Mouse (Mus musculus): ENCODE results near the gene Col6a1. TPM values are rescaled to one million over a fixed set of nuclear protein-coding genes. Genes with fewer than 3 reads are reported as not detected.

Col6a1 gene
- polyA plus RNA-seq, 1 experiment from 2014 or later = 128 TPM

DNA sequence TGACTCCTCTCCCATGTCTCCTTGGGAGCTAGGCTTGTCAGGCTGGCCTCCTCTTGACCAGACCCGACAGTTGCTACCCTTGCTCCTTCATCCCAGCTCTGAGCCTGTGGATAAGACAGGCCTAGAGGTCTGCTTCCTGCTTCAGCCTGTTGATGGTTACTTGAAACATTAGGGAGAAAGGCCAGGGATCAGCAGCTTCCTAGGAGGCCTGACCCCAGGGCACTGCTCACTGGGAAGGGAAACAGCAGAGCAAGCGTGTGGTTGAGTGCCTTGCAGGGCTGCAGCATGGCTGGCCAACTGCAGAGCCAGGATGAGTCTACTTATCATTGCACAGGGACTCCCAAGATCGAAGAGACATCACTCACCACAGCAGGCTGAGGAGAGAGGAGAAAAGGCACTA is 13.5 kb downstream of the Col6a1 start:
- 80% methylated on average over 3 of the region's 3 CpGs for WGBS
- Histone ChIP-seq H3K4me3 (ENCODE audit: low read length) (no peak overlapping the region), H3K27me3 (ENCODE audit: insufficient read depth, low read length) (no peaks in the 10 kb centered on the region), H3K4me2 (replicated peaks; ENCODE audit: low read depth, low read length) (no peak overlapping the region), H3K36me3 (ENCODE audit: insufficient read depth, low read length) (peaks cover 25% of the 10 kb centered on the region), H3K27ac (ENCODE audit: low read length) (no peak overlapping the region), H3K9me3 (ENCODE audit: low read length) (no peaks in the 10 kb centered on the region), H3K9ac (replicated peaks; ENCODE audit: low read length) (no peak overlapping the region), H3K4me1 (ENCODE audit: insufficient read depth, low read length) (no peaks in the 10 kb centered on the region)
- no peak for ATAC-seq (ENCODE audit: low FRiP score, low TSS enrichment)

DNA sequence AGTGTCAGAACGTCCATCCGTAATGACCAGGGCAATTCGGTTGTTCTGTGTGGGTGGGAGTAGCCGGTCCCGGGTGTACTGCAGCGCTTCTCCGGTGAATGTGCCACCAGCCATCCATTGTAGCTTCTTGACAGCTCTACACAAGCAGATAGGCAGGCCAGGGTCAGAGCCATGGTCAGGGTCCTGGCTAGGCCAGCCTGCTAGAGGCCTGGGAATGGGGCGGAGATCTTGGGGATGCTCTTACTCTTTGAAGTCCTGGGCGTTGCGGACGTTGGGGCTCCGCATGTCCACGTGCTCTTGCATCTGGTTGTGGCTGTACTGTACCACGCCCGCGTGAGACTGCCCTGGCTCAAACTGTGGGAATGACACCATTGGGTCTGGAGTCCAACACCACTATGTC is 14.6 kb downstream of the Col6a1 start:
- H3K36me3 ChIP-seq (ENCODE audit: insufficient read depth, low read length) = peaks cover 17% of the 10 kb centered on the region; the same call in 1 of the 2 replicates
- no peak overlapping the region for H3K27ac ChIP-seq (ENCODE audit: low read length)
- ATAC-seq (ENCODE audit: low FRiP score, low TSS enrichment) = peak; percentile 8; the same call in 1 of the 2 replicates
- no peak overlapping the region for H3K9ac ChIP-seq (replicated peaks; ENCODE audit: low read length)
- no peaks in the 10 kb centered on the region for H3K27me3 ChIP-seq (ENCODE audit: insufficient read depth, low read length)
- H3K4me1 ChIP-seq (ENCODE audit: insufficient read depth, low read length) = no peaks in the 10 kb centered on the region
- H3K4me3 ChIP-seq (ENCODE audit: low read length) = no peak overlapping the region
- WGBS = 89% methylated on average over 16 of the region's 16 CpGs
- H3K4me2 ChIP-seq (replicated peaks; ENCODE audit: low read depth, low read length) = no peak overlapping the region
- H3K9me3 ChIP-seq (ENCODE audit: low read length) = no peaks in the 10 kb centered on the region

DNA sequence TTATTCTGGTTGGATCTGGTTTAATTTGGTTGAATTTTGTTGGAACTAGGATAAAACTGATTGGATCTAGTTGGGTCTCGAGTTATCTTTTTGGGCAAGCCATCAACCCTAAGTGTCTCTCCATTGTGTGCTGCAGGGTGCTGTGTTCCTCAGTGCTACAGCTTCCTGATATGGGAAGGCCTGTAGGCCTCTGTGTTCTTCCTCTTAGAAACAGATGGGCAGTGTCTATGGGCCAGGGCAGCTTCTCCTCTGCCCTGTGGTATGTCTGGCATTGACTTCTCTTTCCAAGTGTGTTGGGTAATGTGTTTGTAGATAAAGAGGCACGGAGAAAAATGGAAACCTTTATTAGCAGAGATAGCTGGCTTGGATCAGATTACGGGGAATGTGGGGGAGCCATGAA is 17.5 kb downstream of the Col6a1 start:
- H3K9ac ChIP-seq (replicated peaks; ENCODE audit: low read length) = no peak overlapping the region
- WGBS = 82% methylated on average over 3 of the region's 3 CpGs
- no peaks in the 10 kb centered on the region for H3K9me3 ChIP-seq (ENCODE audit: low read length)
- ATAC-seq (ENCODE audit: low FRiP score, low TSS enrichment) = no peak
- H3K4me1 ChIP-seq (ENCODE audit: insufficient read depth, low read length) = no peaks in the 10 kb centered on the region
- peaks cover 17% of the 10 kb centered on the region; the same call in 1 of the 2 replicates for H3K36me3 ChIP-seq (ENCODE audit: insufficient read depth, low read length)
- H3K4me2 ChIP-seq (replicated peaks; ENCODE audit: low read depth, low read length) = no peak overlapping the region
- H3K4me3 ChIP-seq (ENCODE audit: low read length) = no peak overlapping the region
- H3K27me3 ChIP-seq (ENCODE audit: insufficient read depth, low read length) = no peaks in the 10 kb centered on the region
- H3K27ac ChIP-seq (ENCODE audit: low read length) = no peak overlapping the region

DNA sequence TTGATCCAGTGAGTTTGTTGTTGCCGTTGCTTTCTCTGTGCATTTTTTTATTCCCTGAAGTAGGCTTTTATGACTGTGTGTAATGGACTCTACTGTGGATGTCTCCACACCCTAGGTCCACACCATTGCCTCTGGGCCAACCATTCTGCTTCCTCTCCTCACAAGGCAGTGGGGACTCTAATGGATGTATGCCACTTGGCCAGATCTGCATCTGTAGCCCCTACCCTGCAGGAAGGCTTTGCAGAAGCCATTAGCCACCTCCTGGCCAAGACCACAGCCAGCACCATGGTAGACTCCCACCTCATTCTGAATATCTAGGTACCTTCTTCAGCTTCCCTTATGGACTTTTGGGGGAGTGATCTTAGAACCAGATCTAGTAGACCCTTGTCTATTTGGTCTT is 18.4 kb downstream of the Col6a1 start:
- Histone ChIP-seq H3K4me2 (replicated peaks; ENCODE audit: low read depth, low read length) (no peak overlapping the region), H3K9me3 (ENCODE audit: low read length) (no peaks in the 10 kb centered on the region), H3K9ac (replicated peaks; ENCODE audit: low read length) (no peak overlapping the region), H3K27me3 (ENCODE audit: insufficient read depth, low read length) (no peaks in the 10 kb centered on the region), H3K4me3 (ENCODE audit: low read length) (no peak overlapping the region), H3K36me3 (ENCODE audit: insufficient read depth, low read length) (peaks cover 15% of the 10 kb centered on the region; the same call in 1 of the 2 replicates), H3K27ac (ENCODE audit: low read length) (no peak overlapping the region), H3K4me1 (ENCODE audit: insufficient read depth, low read length) (no peaks in the 10 kb centered on the region)
- WGBS = 87% methylated on average over 1 of the region's 1 CpGs
- no peak for ATAC-seq (ENCODE audit: low FRiP score, low TSS enrichment)

DNA sequence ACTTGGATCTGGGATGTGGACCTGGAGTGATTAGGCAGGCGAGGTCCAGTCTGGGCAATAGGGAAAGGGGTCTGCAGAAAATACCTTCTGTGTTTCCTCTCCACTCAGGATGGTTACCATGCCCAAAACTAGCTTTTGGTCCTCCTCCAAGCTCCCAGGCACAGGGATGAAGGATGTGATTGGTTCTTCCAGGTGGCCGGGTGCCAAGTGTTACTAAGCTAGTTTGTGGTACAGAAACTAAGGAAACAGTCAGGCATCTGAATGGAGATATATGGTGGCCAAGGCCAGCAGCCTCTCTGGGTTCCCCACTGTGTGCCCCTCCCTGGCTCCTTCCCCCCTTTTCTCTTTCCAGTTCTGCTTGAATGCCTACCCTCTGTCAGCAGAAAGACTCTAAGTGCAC is 19.0 kb downstream of the Col6a1 start:
- no peak overlapping the region for H3K4me2 ChIP-seq (replicated peaks; ENCODE audit: low read depth, low read length)
- ATAC-seq (ENCODE audit: low FRiP score, low TSS enrichment) = no peak
- no peak overlapping the region for H3K9ac ChIP-seq (replicated peaks; ENCODE audit: low read length)
- 0 out of 2 replicates have a peak, but pooled peaks cover 15% of the 10 kb centered on the region for H3K36me3 ChIP-seq (ENCODE audit: insufficient read depth, low read length)
- H3K27ac ChIP-seq (ENCODE audit: low read length) = no peak overlapping the region
- H3K4me3 ChIP-seq (ENCODE audit: low read length) = no peak overlapping the region
- H3K27me3 ChIP-seq (ENCODE audit: insufficient read depth, low read length) = no peaks in the 10 kb centered on the region
- no peaks in the 10 kb centered on the region for H3K4me1 ChIP-seq (ENCODE audit: insufficient read depth, low read length)
- WGBS = 85% methylated on average over 2 of the region's 2 CpGs
- H3K9me3 ChIP-seq (ENCODE audit: low read length) = no peaks in the 10 kb centered on the region

DNA sequence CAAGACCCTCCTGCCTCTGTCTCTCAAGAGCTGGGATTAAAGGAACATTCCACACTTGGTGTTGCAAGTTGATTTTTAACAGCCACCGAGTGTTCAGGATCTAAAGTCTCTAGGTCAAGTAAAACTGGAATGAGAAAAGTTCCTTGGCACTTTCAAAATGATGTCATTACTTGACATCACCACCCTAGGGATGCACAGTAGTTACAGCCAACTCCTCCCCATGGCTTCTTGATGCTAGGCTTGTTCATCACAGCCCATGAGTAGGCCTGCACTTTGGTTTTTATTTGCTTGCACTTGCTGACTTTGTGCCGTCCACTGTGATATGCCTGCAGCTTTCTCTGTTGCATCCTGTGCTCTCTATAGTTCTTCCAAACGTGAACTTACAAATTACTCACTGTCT is 21.6 kb downstream of the Col6a1 start:
- no peak for ATAC-seq (ENCODE audit: low FRiP score, low TSS enrichment)
- no peaks in the 10 kb centered on the region for H3K4me1 ChIP-seq (ENCODE audit: insufficient read depth, low read length)
- no peak overlapping the region for H3K4me3 ChIP-seq (ENCODE audit: low read length)
- H3K27me3 ChIP-seq (ENCODE audit: insufficient read depth, low read length) = no peaks in the 10 kb centered on the region
- no peak overlapping the region for H3K9ac ChIP-seq (replicated peaks; ENCODE audit: low read length)
- no peaks in the 10 kb centered on the region for H3K9me3 ChIP-seq (ENCODE audit: low read length)
- 0 out of 2 replicates have a peak, but pooled peaks cover 2% of the 10 kb centered on the region for H3K36me3 ChIP-seq (ENCODE audit: insufficient read depth, low read length)
- WGBS = 77% methylated on average over 3 of the region's 3 CpGs
- no peak overlapping the region for H3K4me2 ChIP-seq (replicated peaks; ENCODE audit: low read depth, low read length)
- H3K27ac ChIP-seq (ENCODE audit: low read length) = no peak overlapping the region

DNA sequence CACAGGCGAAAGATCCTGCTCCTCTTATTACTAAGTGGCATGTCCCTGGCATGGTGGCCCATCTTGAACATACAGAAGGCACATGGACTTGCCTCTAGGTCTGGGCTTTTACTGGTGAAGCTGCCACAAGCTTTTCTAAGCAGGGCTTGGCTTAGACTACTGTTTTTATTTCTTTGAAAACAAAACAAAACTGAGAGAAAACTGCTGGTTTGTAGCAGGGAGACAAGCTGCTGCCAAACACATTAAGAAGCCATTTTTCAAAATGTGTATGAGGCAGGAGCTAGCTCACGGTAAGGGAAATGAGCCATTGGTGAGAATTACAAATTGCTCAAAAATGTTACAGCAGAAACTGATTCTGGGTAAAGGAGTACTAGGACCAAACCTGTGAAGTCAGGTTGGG is 24.5 kb downstream of the Col6a1 start:
- Histone ChIP-seq H3K27ac (ENCODE audit: low read length) (peak overlapping the region; percentile 11; the same call in 1 of the 2 replicates), H3K36me3 (ENCODE audit: insufficient read depth, low read length) (no peaks in the 10 kb centered on the region), H3K9ac (replicated peaks; ENCODE audit: low read length) (no peak overlapping the region), H3K9me3 (ENCODE audit: low read length) (no peaks in the 10 kb centered on the region), H3K27me3 (ENCODE audit: insufficient read depth, low read length) (no peaks in the 10 kb centered on the region), H3K4me1 (ENCODE audit: insufficient read depth, low read length) (no peaks in the 10 kb centered on the region), H3K4me2 (replicated peaks; ENCODE audit: low read depth, low read length) (no peak overlapping the region), H3K4me3 (ENCODE audit: low read length) (no peak overlapping the region)
- WGBS = 53% methylated on average over 2 of the region's 2 CpGs
- no peak for ATAC-seq (ENCODE audit: low FRiP score, low TSS enrichment)

DNA sequence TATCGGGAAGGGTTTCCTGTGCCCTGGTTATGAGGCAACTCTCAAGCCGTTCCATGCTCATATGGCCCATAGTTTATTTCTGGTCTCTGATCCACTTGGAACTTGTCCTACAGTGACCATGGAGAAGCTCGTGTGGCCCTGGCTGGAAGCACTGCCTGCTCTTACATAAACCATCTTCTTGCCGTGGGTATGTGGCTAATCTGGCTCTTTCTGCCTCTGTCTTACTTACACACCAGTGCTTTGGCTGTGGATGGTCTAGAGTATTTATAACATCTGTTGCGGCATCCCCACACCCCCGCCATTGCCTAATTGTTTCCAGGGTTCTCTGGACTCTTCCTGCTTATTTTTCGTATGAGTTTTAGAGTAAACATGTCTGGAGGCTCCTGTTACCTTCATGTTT is 26.2 kb downstream of the Col6a1 start:
- Histone ChIP-seq H3K4me1 (ENCODE audit: insufficient read depth, low read length) (no peaks in the 10 kb centered on the region), H3K27me3 (ENCODE audit: insufficient read depth, low read length) (no peaks in the 10 kb centered on the region), H3K4me3 (ENCODE audit: low read length) (no peak overlapping the region), H3K27ac (ENCODE audit: low read length) (no peak overlapping the region), H3K9ac (replicated peaks; ENCODE audit: low read length) (no peak overlapping the region), H3K9me3 (ENCODE audit: low read length) (no peaks in the 10 kb centered on the region), H3K36me3 (ENCODE audit: insufficient read depth, low read length) (no peaks in the 10 kb centered on the region), H3K4me2 (replicated peaks; ENCODE audit: low read depth, low read length) (no peak overlapping the region)
- no peak for ATAC-seq (ENCODE audit: low FRiP score, low TSS enrichment)
- 85% methylated on average over 7 of the region's 7 CpGs for WGBS

DNA sequence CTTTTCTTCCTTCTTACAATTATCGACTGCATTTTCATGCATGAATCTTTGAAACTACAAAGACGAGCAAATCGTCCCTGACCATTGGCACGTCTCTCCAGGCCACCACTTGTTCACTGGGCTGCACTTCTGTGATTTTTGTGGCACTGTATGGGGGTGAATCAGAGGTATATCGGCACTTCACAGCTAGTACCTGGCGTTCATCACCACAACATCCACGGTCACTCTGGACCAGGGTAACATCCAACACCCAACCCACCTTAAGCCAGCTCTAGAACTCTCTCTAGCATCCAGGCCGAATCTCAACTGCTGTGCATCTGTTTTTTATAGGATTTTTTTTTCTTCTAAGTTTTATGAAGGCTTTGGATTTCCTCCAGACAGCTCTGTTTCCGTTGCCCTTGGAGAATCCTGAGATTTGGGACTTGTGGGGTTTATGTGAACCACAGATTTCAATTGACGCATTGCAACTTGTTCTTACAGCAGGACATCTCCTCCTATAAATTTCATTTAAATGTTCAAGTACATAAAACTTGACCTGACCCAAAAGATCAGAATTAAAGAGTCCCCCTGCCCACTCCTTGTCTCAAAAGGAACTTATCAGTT is 30.6 kb downstream of the Col6a1 start:
- Histone ChIP-seq H3K9ac (replicated peaks; ENCODE audit: low read length) (no peak overlapping the region), H3K4me1 (ENCODE audit: insufficient read depth, low read length) (no peaks in the 10 kb centered on the region), H3K4me3 (ENCODE audit: low read length) (no peak overlapping the region), H3K36me3 (ENCODE audit: insufficient read depth, low read length) (no peaks in the 10 kb centered on the region), H3K4me2 (replicated peaks; ENCODE audit: low read depth, low read length) (no peak overlapping the region), H3K27ac (ENCODE audit: low read length) (peak overlapping the region; percentile 33; the same call in 1 of the 2 replicates), H3K9me3 (ENCODE audit: low read length) (no peaks in the 10 kb centered on the region), H3K27me3 (ENCODE audit: insufficient read depth, low read length) (no peaks in the 10 kb centered on the region)
- WGBS = 70% methylated on average over 10 of the region's 10 CpGs
- ATAC-seq (ENCODE audit: low FRiP score, low TSS enrichment) = no peak; the same call in 1 of the 2 replicates

DNA sequence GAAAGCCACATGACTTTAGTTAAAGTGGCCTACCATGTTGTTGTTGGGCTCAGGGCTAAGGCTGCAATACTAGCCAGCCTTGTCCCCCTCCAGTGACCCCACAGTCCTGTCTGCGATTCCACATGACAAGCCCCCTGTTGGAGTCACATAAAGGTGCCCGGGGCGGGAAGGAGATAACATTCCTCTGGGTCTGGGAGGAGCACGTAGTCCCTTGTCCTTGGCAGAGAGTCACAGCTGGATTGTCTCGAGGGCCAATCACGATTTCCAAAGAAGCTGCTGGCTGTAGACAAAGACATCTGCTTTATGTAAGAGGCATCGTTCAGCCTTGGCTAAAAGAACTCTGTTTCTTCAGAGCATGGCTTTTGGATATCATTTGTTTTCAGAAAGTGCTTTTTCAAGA is 31.2 kb downstream of the Col6a1 start:
- H3K9ac ChIP-seq (replicated peaks; ENCODE audit: low read length) = no peak overlapping the region
- WGBS = 40% methylated on average over 7 of the region's 7 CpGs
- H3K9me3 ChIP-seq (ENCODE audit: low read length) = no peaks in the 10 kb centered on the region
- no peaks in the 10 kb centered on the region for H3K36me3 ChIP-seq (ENCODE audit: insufficient read depth, low read length)
- H3K4me3 ChIP-seq (ENCODE audit: low read length) = no peak overlapping the region
- peak overlapping the region; percentile 33 for H3K27ac ChIP-seq (ENCODE audit: low read length)
- H3K4me1 ChIP-seq (ENCODE audit: insufficient read depth, low read length) = no peaks in the 10 kb centered on the region
- no peaks in the 10 kb centered on the region for H3K27me3 ChIP-seq (ENCODE audit: insufficient read depth, low read length)
- no peak overlapping the region for H3K4me2 ChIP-seq (replicated peaks; ENCODE audit: low read depth, low read length)
- ATAC-seq (ENCODE audit: low FRiP score, low TSS enrichment) = peak; percentile 71; the same call in 1 of the 2 replicates

Data from kidney, embryonic 16.5 days (tissue).